Mouse (Mus musculus) heart, postnatal 4 days (tissue): ENCODE measurements at regions not wholly inside any gene's neighbourhood (a gene's known extent, or its start where the extent isn't known, plus 50 kb on each side); places are given as distances from the start of the nearest gene placed in this dataset.
A peak's percentile ranks its signal among the peaks of the same experiment; 100 is the strongest.

ENCODE experiments used
- DNase-seq: peaks from one replicate; pipeline ENCODE4 v3.0.0; 2021

- DNase-seq: no peak
Observed at GRCm38 (mm10) chr16:15052389-15052923, 146.1 kb downstream of the Efcab1 start.

- peak; percentile 76 for DNase-seq
Observed at GRCm38 (mm10) chr16:15052924-15053793, 146.8 kb downstream of the Efcab1 start.

DNA sequence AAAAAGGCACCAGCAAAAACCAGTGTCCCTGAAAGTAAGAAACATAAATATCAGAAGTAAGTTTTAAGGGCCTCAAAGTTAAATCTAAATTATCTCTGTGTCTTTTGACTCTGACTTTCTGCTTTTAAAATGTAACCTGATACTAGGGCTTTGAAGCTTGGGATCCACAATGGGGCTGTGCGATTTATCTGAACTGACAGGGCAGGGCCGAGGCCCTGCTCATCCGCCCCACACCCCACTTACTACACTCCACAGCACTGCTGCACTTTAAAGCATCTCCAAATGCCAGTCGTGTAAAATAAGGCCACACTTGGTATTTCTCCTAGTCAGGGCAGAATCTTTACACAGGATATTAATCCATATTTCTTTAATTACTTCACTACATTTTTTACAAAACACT is 147.4 kb downstream of the Efcab1 start:
- DNase-seq: no peak

DNA sequence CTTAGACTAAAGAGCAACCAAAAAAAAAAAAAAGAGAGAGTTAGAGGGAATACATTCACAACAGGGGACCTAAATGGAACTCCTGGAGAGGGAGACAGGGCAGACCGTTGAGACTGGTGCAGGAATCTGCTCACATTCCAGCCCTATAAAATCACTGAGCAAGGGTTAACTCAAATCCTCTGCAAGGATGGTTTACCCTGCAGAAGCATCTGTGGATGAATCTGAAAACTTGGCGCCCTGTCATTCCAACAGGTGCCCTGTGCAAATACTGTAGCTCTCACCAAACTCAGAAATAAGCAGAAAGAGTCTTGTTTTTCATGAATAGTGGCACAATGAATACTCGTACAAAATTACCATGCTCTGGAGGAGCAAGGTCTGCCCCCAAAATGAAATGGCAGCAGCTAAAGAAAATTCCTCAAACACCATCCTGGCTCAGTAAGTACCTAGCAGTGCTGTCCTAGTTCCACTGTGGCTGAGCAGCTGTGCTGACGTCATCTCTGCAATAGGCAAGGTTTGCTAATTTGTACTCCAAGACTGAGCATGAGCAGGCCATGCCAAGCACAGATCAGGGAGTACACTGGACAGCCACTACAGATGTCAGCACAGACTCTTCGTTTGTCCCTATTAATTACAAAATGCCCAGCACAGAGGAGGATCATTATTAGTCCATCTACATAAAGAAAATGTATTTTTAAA is 148.0 kb downstream of the Efcab1 start:
- DNase-seq: no peak

DNA sequence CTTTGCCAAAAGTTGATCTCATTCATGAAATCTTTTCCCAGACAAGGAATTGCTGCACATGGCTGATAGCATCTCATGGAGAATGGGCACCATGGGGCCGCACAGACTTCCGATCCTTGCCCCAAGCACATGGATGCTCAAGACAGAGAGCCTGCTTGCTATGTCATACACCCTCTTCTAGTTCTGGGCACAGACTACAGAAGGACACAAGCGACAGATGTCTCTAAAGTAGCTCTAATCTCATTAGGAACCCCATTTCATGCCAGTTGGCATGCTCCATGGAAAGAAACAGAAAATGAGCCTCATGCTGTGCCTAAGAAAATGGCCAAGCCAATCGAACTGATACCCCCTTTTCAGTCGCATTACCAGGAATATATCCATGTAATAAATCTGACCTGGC is 149.3 kb downstream of the Efcab1 start:
- peak; percentile 25 for DNase-seq

DNA sequence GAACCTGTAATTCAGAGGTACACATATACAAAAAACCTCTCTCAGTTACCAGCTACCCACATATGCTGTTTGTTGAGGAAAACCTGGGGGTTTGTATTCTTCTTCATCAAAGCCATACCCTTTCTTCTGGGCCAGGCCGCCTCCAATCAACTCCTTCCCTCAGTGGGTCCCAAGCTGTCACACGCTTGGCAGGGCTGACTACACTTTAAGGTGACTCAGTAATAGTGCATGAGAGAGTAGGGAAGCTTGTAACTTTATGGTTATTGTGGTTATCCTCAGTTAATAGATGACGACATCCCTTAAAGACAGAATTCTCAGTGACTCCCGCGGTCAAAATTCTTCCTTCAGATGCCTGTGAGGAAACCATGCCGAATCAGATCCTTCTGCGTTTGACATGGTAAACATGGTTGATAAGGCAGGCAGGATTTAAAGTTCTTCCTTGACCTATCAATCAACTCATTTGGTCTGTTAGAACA is 164.1 kb downstream of the Efcab1 start:
- DNase-seq: no peak

- no peak for DNase-seq
Observed at GRCm38 (mm10) chr16:15074407-15074806, 168.0 kb downstream of the Efcab1 start.

- no peak for DNase-seq
Observed at GRCm38 (mm10) chr16:15083692-15084091, 177.3 kb downstream of the Efcab1 start.

DNA sequence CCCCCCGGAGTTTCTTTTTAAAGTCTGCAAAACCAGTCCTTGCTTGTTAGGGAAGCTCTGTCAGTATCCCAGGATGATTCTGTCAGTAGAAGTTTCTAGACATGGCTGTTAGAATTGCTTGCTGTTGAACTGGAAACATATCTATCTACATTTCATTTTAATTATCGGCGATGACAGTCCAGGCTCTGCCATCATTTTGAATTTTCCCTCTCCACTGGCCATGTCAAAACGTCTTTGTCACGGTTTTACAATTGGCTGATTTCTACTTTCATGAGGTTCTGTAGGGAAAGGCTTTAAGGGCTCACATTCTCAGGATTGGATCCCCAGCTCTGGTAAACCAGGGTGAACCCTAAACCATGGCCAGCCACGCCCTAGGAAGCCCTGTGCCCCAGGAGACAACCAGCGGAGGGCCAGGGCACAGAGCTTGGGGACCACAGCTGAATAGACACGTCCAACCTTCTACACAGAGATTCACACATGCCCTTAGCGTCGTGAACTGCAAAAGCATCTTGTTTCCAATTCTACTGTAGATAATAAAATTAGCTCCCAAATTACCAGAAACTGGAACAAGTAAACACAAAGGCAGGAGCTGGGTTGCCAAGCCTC is 177.8 kb downstream of the Efcab1 start:
- no peak for DNase-seq

DNA sequence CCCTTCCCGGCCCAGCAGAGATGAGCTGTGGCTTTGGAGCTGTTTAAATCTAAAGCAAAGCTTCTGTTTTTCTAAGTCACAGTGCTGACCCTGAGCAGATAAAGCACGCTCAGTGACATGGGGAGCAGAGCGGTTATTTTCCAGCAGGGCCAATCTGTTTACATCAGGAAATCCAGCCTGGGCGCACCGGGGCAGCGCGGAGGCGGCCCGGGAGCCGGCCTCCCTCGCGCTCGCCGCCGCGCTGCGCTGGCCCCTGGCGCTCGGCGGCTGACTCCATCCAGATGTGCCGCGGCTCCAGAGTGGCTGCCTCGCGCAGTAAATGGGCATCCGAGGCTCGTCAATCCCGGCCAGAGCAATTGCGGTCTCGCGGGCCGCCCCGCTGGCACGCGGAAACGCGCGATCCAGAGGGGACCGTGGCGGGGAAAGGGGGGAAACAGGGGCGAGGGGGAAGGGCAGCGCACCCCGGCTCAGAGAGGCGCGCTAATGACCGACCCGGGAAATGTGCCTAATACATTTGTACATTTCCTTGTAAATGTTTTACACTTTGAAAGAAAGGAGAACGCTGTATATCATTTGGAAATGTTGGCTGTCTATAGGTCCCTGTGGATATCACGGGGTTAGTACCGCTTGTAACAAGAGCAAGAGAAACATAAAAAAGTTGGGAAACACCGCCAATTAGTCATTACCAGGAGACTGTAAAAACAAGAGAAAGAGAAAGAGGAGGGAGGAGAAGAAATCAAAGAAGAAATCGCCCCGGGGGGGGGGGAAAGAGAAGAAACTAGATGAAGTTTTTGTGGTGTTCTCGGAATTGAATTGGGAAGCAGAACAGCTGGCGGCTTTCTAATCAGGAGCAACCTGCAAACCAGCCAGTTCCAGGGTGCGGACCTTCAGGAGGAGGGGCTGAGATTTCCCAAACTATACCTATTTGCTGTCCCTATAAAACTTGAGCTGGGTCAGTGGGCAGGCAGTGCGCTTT is 178.6 kb downstream of the Efcab1 start:
- DNase-seq: peak; percentile 48

- no peak for DNase-seq
Observed at GRCm38 (mm10) chr16:15086556-15086955, 180.2 kb downstream of the Efcab1 start.

GRCm38 (mm10) chr16:15103938-15104337 is 197.5 kb downstream of the Efcab1 start:
- DNase-seq: no peak

DNA sequence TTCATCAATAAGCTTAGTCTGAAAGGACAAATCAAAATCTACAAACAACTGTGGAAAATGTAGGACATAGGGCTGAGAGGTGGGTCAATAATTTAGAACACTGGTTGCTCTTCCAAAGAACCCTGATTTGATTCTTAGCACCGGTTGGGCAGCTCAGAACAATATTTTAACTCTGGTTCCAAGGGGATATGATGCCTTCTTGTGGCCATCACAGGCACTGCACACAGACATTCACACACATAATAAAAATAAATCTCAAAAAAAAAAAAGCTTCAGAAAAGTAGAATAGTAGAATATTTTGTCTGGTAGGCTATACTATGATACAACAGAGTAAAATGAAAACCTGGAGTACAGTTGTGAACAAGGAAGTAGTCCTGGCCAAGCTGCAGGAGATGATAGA is 200.8 kb downstream of the Efcab1 start:
- DNase-seq: no peak

- DNase-seq: no peak
Observed at GRCm38 (mm10) chr16:15113131-15113530, 204.1 kb upstream of the Gm21897 start.

DNA sequence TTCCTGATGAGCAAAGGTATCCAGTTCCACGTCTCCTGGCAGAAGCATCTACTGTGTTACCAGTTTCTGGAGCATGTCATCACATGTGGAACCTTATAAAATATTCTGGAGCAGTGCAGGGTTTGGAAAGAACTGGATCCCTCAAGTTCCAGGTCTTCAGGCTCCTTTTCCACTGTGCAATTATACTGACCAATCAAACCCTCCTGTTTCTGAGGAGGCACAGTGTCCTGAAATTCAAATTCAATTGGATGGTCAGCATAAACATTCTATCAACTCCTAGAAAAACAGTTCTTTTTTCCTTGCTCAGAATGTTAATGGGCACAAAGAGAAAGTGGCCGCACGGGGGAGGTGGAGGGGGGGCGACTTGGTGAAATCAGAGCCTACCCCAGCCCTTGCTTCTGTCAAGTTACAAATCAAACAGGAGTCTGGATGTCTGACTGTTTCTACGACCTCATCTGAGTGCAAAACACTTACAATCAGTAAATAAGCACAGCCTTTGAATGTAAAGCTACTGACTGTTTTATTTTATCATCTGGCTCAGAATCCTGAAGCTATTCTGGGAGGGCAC is 203.2 kb upstream of the Gm21897 start:
- no peak for DNase-seq

- DNase-seq: no peak
Observed at GRCm38 (mm10) chr16:15114574-15115230, 202.6 kb upstream of the Gm21897 start.

- no peak for DNase-seq
Observed at GRCm38 (mm10) chr16:15115386-15115785, 201.9 kb upstream of the Gm21897 start.

- DNase-seq: peak; percentile 59
Observed at GRCm38 (mm10) chr16:15119799-15120198, 197.5 kb upstream of the Gm21897 start.

DNA sequence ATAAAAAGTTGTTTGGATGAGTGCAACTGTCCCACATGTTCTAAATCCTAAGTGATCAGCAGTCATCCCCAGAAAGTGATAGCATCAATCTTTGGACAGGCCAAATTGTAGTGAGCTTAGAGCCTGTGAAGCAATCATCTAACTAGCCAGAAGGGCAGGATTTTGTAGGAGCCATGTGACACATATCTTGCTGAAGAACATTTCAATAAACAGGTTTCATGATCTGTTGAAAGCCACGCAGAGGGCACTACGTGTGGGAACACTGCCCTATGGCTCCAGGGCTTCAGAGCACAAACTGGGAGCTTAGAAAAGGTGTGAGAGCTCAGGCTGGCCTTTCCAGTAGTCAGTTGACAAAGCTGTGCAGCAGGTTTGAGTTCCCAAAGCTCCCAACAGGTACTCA is 188.3 kb upstream of the Gm21897 start:
- no peak for DNase-seq

DNA sequence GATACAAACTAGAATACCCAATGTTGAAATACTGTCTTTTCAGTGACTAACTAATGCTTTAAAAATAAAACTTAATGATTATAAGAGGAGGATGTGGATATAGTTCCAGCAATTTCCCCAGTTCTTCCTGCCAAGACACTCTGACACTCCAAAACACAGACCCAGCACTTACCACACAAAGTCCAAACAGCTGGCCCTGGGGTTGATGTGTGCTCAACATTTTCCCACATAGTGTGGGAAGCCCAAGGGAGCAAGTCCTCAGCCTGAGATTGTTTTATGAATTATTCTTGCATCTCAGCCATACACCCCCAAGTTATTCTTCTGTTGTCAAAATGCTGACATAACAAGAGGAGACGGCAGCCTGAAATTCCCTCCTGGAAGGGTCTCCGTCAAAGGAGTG is 187.5 kb upstream of the Gm21897 start:
- peak; percentile 12 for DNase-seq

GRCm38 (mm10) chr16:15157852-15158251 is 159.4 kb upstream of the Gm21897 start:
- no peak for DNase-seq
